Mouse (Mus musculus): ENCODE results near the gene Nkx2-9. TPM values are rescaled to one million over a fixed set of nuclear protein-coding genes. Genes with fewer than 3 reads are reported as not detected.

The Nkx2-9 gene
- not detected in 2 replicates for polyA plus RNA-seq (2012)

DNA sequence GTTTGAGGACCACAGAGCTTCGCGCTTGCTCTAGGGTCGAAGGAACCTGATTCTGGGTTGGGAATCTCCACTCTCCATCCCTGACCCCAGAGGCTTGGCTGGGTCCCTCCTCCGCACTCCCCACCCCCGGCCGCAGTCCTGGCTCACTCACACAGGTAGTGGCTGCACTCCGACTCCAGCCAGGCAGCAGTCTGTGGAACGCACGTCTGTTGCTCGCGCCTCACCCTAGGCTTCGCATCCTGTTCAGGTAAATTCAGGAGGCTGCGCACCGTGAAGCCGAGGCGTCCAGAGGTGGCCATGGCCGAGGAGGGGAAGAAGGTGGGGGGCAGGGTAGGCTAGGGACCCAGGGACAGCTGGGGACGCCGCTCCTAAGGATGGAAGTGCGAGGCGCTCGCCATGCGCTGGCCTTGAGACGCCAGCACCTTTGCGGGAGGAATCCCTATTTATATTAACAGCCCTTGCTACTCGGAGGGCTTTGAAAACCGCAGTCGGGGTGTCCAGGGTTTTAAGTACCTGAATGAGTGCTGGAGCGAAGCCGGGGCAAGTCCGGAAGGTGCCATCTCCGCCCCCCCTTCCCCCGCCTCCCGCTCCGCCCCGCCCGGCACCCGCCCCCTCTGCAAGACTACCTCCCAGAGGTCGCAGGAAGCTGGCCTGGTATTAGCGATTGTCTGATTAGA, at the start of gene Nkx2-9:
TSS of gene Nkx2-9 (minus strand) at position 524 of the 677 bp plus-strand sequence.
- no peak for TF ChIP-seq GATA1 (IDR thresholded peaks at IDR 0.05; ENCODE audit: low read length)

DNA sequence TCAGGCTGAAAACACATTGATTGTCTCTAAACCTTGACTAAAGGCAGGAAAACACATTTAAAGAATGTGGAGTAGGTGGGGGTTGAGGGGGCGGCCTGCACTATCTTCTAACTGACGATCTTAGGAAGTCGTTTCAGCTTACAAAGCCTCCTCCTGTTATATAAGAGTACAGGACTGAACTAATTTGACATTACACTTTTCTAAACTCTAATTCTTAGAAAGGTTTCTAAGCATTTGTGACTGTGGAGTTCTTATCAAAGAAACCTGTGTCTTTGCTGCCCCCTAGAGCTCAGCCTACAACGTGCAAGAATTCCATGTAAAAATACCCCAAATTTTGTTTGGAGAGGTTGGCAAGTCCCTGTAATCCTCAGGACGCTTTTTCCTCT, 24.1 kb upstream of the Nkx2-9 start:
- no peak for TF ChIP-seq GATA1 (IDR thresholded peaks at IDR 0.05; ENCODE audit: low read length)

DNA sequence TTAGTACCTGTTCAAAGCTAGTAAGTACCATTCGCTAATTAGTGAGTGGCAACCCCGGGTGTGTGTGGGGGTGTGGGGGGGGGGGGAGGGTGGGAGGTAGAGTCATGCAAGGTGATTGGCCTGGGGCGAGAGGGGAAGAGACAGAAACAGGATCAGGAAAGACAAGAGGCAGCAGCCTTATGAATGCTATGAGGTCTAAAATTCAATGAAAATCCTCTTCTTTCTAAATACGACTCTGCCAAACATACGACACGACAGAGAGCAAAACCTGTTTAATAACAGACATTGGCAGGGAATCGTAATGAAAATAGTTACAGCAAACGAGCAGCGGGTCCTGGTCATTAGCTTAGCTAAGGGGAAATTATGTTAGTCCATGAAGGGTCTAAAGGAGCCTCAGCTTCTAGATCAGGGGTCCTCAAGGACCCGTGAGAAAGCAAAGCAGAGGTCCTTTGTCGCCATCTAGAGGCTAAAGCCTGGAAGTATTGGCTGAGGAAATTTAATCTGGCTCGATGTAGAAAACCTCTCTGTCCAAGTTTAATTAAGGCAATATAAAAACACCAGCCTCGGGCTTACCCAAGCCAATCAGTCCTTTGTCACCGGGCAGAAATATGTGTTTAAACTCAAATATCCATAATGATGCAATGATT, 23.6 kb upstream of the Nkx2-9 start:
- TF ChIP-seq GATA1 (IDR thresholded peaks at IDR 0.05; ENCODE audit: low read length), result no peak

DNA sequence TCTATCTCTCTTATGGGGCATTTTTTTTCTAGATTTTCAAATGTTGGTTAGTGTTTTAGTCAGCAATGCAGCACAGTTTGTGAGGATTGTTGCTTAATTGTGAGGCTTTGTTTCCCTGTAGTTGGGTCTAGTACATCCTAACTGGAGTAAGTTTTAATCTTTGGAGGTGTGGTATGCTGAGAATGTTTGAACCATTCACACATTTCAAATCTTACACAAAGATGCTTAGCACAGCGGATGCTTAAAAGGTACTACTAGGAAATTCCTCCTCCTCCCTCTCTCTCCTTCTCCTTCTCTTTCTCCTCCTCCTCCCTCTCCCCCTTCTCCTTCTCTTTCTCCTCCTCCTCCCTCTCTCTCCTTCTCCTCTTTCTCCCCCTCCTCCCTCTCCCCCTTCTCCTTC, 3.0 kb upstream of the Nkx2-9 start:
- no peak for TF ChIP-seq GATA1 (IDR thresholded peaks at IDR 0.05; ENCODE audit: low read length)

DNA sequence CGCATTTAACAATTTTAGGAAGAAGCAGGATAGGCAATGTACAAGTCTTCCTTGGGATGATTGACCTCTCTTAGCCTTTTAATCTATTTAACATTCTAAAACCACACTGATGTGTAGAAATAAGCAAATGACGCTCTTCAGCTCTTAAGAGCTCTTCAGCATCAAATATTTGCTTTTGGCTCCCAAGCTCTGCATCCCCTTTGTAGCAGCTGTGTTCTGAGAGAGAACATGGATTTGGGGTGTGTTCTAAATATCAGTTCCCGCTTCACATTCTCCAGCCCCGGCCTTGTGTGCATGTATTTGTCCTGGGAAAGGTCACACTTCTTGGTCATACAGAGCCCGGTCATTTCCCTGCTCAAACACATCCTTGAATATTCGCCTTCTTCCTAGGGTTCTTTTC, 2.3 kb upstream of the Nkx2-9 start:
- no peak for TF ChIP-seq GATA1 (IDR thresholded peaks at IDR 0.05; ENCODE audit: low read length)

DNA sequence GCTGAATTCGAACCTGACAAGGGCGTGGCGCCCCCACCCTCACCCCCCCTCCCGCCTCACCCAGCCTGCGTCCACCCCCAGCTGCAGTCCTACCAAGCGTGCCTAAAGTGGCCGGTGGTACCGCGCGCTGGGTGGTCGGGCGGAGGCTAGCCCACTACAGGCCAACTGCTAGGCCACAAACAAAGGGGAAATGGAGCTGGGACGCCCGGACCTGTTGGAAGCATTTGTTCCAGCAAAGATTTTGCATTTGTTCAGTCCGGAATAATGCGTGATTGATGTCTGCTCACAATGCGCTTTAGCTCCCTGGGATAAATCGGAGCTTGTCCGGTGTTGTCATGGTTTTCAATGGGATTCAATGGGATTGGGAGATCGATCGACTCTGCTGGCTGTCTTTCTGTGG, 1.4 kb upstream of the Nkx2-9 start:
- no peak for TF ChIP-seq GATA1 (IDR thresholded peaks at IDR 0.05; ENCODE audit: low read length)

DNA sequence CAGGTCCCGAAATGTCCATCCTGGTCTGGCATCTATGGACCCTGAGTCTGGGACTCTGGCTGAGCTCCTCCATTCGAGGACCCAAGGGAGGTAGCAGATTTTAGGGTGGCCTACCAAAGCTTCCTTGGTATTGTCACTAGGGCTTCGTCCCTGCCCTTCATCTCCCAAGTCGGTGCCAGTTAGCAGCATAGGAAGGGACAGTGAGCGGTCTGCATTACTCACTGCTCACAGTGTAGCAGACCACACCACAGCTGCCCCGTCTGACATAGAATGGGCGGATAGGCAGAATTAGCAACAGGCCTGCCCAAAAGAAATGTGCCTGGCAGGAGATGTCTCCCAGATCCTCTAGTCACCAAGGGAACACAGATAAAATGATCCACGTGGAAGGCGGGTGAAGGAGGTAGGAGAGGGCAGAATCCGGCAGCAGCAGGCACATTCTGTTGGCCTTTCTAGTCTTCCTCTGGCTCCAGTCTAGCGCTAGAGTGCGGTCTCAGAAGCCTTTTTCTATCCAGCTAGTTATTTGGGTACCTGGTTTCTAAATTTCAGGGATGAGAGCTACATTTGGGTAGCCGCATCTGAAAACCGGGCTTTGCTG, 929 bp upstream of the Nkx2-9 start:
- no peak for TF ChIP-seq GATA1 (IDR thresholded peaks at IDR 0.05; ENCODE audit: low read length)

DNA sequence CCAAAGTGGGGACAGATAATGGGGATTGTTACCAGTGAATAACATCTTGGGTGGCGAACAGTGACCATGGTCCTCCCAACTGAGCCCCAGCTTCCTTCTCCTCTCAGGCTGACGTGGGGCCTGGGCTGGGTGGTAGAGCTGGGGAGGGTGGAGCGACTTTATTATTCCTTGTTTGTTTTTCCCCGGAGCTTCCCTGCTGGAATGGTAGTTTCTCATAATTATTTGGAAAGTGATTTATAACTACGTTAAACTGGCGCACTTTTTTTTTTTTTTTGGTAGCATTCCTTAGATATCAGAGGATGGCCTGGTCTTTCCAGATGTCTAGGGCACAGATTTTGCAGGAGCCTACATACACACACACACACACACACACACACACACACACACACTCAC, 350 bp upstream of the Nkx2-9 start:
- TF ChIP-seq GATA1 (IDR thresholded peaks at IDR 0.05; ENCODE audit: low read length), result no peak

DNA sequence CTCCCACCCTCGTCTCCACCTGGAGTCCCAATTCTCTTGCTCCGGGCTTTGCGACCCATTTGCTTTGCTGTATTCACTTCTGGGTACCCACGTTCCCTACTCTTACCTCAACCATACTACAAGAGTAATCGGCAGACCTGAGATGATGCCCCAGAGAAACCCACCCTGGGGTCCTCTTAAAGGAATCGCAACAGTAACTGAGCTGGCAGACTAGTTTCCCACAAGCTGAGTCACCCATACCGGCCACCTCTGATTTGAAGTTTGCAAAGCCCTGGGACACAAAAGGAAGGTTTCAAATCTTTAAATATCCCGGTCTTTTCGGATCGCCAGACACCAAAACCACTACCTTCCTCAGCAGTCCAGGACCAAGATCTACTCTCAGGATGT, 742 bp downstream of the Nkx2-9 start:
- no peak for TF ChIP-seq GATA1 (IDR thresholded peaks at IDR 0.05; ENCODE audit: low read length)

DNA sequence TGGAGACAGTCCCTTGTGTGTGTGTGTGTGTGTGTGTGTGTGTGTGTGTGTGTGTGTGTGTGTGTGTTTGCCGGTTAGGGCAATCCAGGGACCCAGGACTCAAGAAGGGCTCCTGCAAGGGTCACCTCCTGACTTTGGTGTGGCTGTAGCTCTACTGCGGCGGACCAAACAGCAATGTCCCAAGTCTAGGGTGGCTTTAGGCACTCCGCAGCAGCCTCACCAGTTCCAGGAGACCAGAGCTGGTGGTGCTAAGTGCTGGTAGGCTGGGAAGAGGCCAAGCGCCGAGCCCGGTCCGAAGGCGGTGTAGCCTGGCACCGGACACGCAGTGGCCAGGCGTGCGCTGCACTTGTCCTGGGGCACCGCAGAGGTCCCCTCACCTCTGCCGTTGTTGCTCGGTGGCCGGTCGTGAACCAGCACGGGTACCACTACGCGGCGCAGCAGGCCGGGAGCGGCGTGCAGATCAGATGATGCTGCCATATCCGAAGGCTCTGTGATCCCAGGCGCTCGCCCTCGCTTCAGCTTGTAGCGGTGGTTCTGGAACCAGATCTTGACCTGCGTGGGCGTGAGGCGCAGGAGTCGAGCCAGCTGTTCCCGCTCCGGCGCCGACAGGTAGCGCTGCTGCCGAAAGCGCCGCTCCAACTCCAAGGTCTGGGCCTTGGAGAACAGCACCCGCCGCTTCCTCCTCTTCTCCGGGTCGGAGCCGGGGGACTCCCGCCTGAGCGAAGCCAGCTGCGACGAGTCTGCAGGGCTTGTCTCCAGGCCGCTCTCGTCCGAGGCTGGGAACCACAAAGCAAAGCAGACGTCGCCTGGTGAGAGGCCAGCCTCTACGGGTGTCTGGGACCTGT, 1.4 kb downstream of the Nkx2-9 start:
- TF ChIP-seq GATA1 (IDR thresholded peaks at IDR 0.05; ENCODE audit: low read length), result no peak

DNA sequence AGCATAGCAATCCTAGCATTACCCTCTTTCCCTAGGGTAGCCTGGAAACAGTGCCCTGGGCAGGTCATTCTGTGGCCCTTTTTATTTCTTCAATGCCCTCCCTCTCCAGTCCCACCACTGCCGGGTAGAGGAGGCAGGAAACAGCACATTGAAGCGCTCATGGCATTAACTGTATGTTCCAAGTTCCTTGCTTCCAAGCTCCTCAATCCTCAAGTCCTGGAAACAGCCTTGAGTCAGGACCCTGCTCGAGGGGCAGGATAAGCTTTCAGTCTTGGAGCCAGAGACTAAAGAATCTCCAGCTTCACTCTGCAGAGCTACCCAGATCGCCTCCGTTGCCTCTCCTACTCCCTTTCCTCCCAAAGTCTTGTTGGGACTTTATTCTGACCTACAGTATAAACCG, 2.2 kb downstream of the Nkx2-9 start:
- no peak for TF ChIP-seq GATA1 (IDR thresholded peaks at IDR 0.05; ENCODE audit: low read length)

DNA sequence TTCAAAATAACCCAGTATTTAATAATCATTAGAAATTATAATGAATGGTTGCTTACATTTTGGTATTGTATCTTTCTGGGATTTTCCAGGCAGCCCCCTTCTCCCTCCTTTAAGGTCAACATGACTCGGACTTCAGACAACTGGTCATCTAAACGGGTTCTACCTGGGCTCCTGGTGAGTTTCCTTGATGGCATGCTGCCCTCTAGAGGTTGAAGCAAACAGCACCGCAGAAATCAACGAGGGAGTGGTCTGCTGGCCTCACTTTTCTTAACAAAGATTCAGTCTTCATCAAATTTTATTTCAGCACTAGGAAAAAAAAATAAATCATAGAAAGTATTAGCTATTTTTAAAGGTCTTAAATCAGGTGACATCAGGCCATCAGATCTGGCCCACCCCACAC, 21.4 kb downstream of the Nkx2-9 start:
- TF ChIP-seq GATA1 (IDR thresholded peaks at IDR 0.05; ENCODE audit: low read length), result no peak

DNA sequence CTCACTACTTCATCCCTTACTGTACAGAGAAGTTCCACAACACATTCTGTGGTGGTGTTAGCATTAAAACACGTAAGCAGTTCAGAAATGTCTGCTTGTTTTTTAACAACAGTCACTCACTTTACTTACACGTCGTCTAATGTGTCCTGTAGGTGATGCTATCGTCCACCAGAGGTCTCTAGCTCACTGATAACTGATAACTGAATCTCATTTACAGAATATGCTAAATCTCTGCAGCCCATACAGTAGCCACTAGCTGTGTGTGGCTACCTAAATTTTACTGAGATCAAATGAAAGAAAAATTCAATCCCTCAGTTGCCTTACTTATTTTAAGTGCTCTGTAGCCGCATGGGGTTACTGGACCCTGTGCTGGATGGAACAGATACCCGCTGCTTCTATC, 25.3 kb downstream of the Nkx2-9 start:
- no peak for TF ChIP-seq GATA1 (IDR thresholded peaks at IDR 0.05; ENCODE audit: low read length)

Other genes with a start within 250 kb of the Nkx2-9 start
- gene Nkx2-1, start 76.4 kb downstream of the Nkx2-9 start, polyA plus RNA-seq (2012), result not detected in 2 replicates
- 0.44 and 0.54 TPM in 2 replicates for gene Pax9, start 78.5 kb upstream of the Nkx2-9 start, polyA plus RNA-seq (2012)